Mouse (Mus musculus): Measurements from ENCODE around the gene Hist1h2bf. TPM values are rescaled to one million over a fixed set of nuclear protein-coding genes. Genes with fewer than 3 reads are reported as not detected.
"Not testable (repeated sequence)": the region's sequence is repeated elsewhere in the genome, so short reads cannot be mapped to it uniquely, and the experiment has no call there.

Gene Hist1h2bf
- polyA plus RNA-seq, 1 experiment from 2014 or later: 3.7 TPM

GRCm38 (mm10) chr13:23574546-23575170 lies 662 bp upstream of the Hist1h2bf start:
- not testable (repeated sequence) for H3K36me3 ChIP-seq (ENCODE audit: control insufficient read depth, insufficient read depth); ATAC-seq (ENCODE audit: low read depth); H3K27me3 ChIP-seq (ENCODE audit: control insufficient read depth, insufficient read depth, low read depth, low read length); H3K9me3 ChIP-seq (replicated peaks; ENCODE audit: control insufficient read depth, low read length)
- Histone ChIP-seq H3K9ac (ENCODE audit: low read depth, low read length) (peak overlapping the region; percentile 67), H3K4me2 (ENCODE audit: low read depth, low read length) (peak overlapping the region; percentile 60), H3K27ac (ENCODE audit: low read length) (peak overlapping the region; percentile 98), H3K4me3 (ENCODE audit: low read depth, low read length) (peak overlapping the region; percentile 55), H3K4me1 (ENCODE audit: control insufficient read depth, low read depth, low read length) (peaks cover 17% of the 10 kb centered on the region)
- WGBS (ENCODE audit: insufficient replicate concordance): 0% methylated on average over 5 of the region's 39 CpGs

GRCm38 (mm10) chr13:23573034-23573897 lies 730 bp downstream of the Hist1h2bf start:
- peak overlapping the region; percentile 73 for H3K9ac ChIP-seq (ENCODE audit: low read depth, low read length)
- peak overlapping the region; percentile 79 for H3K4me2 ChIP-seq (ENCODE audit: low read depth, low read length)
- H3K36me3 ChIP-seq (ENCODE audit: control insufficient read depth, insufficient read depth); H3K27me3 ChIP-seq (ENCODE audit: control insufficient read depth, insufficient read depth, low read depth, low read length); H3K9me3 ChIP-seq (replicated peaks; ENCODE audit: control insufficient read depth, low read length); ATAC-seq (ENCODE audit: low read depth): not testable (repeated sequence)
- H3K4me1 ChIP-seq (ENCODE audit: control insufficient read depth, low read depth, low read length): peaks cover 17% of the 10 kb centered on the region
- H3K4me3 ChIP-seq (ENCODE audit: low read depth, low read length): peak overlapping the region; percentile 63
- peak overlapping the region; percentile 98 for H3K27ac ChIP-seq (ENCODE audit: low read length)
- WGBS (ENCODE audit: insufficient replicate concordance): 4% methylated on average over 17 of the region's 20 CpGs

- Histone ChIP-seq H3K4me2 (ENCODE audit: low read depth, low read length) (peak overlapping the region; percentile 79), H3K9ac (ENCODE audit: low read depth, low read length) (peak overlapping the region; percentile 73), H3K9me3 (replicated peaks; ENCODE audit: control insufficient read depth, low read length) (no peaks in the 10 kb centered on the region), H3K36me3 (ENCODE audit: control insufficient read depth, insufficient read depth) (no peaks in the 10 kb centered on the region), H3K27me3 (ENCODE audit: control insufficient read depth, insufficient read depth, low read depth, low read length) (no peaks in the 10 kb centered on the region), H3K4me3 (ENCODE audit: low read depth, low read length) (peak overlapping the region; percentile 63), H3K27ac (ENCODE audit: low read length) (peak overlapping the region; percentile 98), H3K4me1 (ENCODE audit: control insufficient read depth, low read depth, low read length) (peaks cover 16% of the 10 kb centered on the region)
- no peak for ATAC-seq (ENCODE audit: low read depth)
- WGBS (ENCODE audit: insufficient replicate concordance): 20% methylated on average over 2 of the region's 2 CpGs
Measured at GRCm38 (mm10) chr13:23572218-23573033, 1.6 kb downstream of the Hist1h2bf start.

DNA sequence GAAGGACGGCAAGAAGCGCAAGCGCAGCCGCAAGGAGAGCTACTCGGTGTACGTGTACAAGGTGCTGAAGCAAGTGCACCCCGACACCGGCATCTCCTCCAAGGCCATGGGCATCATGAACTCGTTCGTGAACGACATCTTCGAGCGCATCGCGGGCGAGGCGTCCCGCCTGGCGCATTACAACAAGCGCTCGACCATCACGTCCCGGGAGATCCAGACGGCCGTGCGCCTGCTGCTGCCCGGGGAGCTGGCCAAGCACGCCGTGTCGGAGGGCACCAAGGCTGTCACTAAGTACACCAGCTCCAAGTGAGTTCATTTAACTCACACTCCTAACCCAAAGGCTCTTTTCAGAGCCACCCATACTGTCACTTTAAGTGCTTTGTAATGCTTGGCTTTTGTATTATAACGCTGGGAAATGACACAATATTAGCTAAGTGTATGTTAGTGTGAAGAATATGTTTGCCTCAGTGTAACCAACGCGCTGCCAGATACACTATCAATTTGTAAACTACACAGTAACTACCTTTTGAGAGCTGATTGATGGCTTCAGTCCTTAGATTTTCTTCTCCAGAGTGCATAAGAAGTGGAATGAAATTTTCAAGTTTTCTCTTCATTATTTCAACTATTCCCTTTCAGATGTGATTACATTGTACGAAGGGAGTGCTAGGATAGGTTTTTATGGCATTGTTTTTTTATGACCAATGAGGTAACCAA lies 2.3 kb downstream of the Hist1h2bf start:
- not testable (repeated sequence) for H3K36me3 ChIP-seq (ENCODE audit: control insufficient read depth, insufficient read depth); H3K9me3 ChIP-seq (replicated peaks; ENCODE audit: control insufficient read depth, low read length); H3K27me3 ChIP-seq (ENCODE audit: control insufficient read depth, insufficient read depth, low read depth, low read length); H3K4me1 ChIP-seq (ENCODE audit: control insufficient read depth, low read depth, low read length)
- peak overlapping the region; percentile 73 for H3K9ac ChIP-seq (ENCODE audit: low read depth, low read length)
- peak overlapping the region; percentile 79 for H3K4me2 ChIP-seq (ENCODE audit: low read depth, low read length)
- peak; percentile 0; the same call in 1 of the 2 replicates for ATAC-seq (ENCODE audit: low read depth)
- 0% methylated on average over 9 of the region's 34 CpGs for WGBS (ENCODE audit: insufficient replicate concordance)
- H3K27ac ChIP-seq (ENCODE audit: low read length): peak overlapping the region; percentile 98
- peak overlapping the region; percentile 63 for H3K4me3 ChIP-seq (ENCODE audit: low read depth, low read length)

GRCm38 (mm10) chr13:23571022-23571503 lies 2.9 kb downstream of the Hist1h2bf start, which contains the start of the genes Hist1h2ae and Hist1h2bg:
TSS of gene Hist1h2ae (minus strand) at chr13:23571220.
TSS of gene Hist1h2bg (plus strand) at chr13:23571396.
- Histone ChIP-seq H3K9ac (ENCODE audit: low read depth, low read length) (peak within 1 kb of the TSS; percentile 73), H3K27ac (ENCODE audit: low read length) (peak within 1 kb of the TSS; percentile 98), H3K4me3 (ENCODE audit: low read depth, low read length) (peak within 1 kb of the TSS; percentile 63), H3K27me3 (ENCODE audit: control insufficient read depth, insufficient read depth, low read depth, low read length) (no peaks in the 10 kb centered on the region), H3K36me3 (ENCODE audit: control insufficient read depth, insufficient read depth) (no peaks in the 10 kb centered on the region), H3K4me2 (ENCODE audit: low read depth, low read length) (peak within 1 kb of the TSS; percentile 79), H3K4me1 (ENCODE audit: control insufficient read depth, low read depth, low read length) (peaks cover 7% of the 10 kb centered on the region), H3K9me3 (replicated peaks; ENCODE audit: control insufficient read depth, low read length) (no peaks in the 10 kb centered on the region)
- peak; percentile 75 for ATAC-seq (ENCODE audit: low read depth)
- under 1% methylated on average over 18 of the region's 18 CpGs for WGBS (ENCODE audit: insufficient replicate concordance)

GRCm38 (mm10) chr13:23570261-23571021 lies 3.6 kb downstream of the Hist1h2bf start:
- H3K27me3 ChIP-seq (ENCODE audit: control insufficient read depth, insufficient read depth, low read depth, low read length); H3K9me3 ChIP-seq (replicated peaks; ENCODE audit: control insufficient read depth, low read length); H3K36me3 ChIP-seq (ENCODE audit: control insufficient read depth, insufficient read depth); ATAC-seq (ENCODE audit: low read depth): not testable (repeated sequence)
- 2% methylated on average over 18 of the region's 41 CpGs for WGBS (ENCODE audit: insufficient replicate concordance)
- H3K4me2 ChIP-seq (ENCODE audit: low read depth, low read length): peak overlapping the region; percentile 65
- H3K4me1 ChIP-seq (ENCODE audit: control insufficient read depth, low read depth, low read length): peaks cover 10% of the 10 kb centered on the region
- peak overlapping the region; percentile 70 for H3K9ac ChIP-seq (ENCODE audit: low read depth, low read length)
- H3K27ac ChIP-seq (ENCODE audit: low read length): peak overlapping the region; percentile 98
- peak overlapping the region; percentile 63 for H3K4me3 ChIP-seq (ENCODE audit: low read depth, low read length)

GRCm38 (mm10) chr13:23564482-23564881 lies 9.5 kb downstream of the Hist1h2bf start:
- Histone ChIP-seq H3K4me3 (ENCODE audit: low read depth, low read length) (no peak overlapping the region), H3K4me1 (ENCODE audit: control insufficient read depth, low read depth, low read length) (peaks cover 28% of the 10 kb centered on the region), H3K4me2 (ENCODE audit: low read depth, low read length) (no peak overlapping the region), H3K27ac (ENCODE audit: low read length) (no peak overlapping the region), H3K27me3 (ENCODE audit: control insufficient read depth, insufficient read depth, low read depth, low read length) (no peaks in the 10 kb centered on the region), H3K9me3 (replicated peaks; ENCODE audit: control insufficient read depth, low read length) (no peaks in the 10 kb centered on the region), H3K36me3 (ENCODE audit: control insufficient read depth, insufficient read depth) (no peaks in the 10 kb centered on the region), H3K9ac (ENCODE audit: low read depth, low read length) (no peak overlapping the region)
- no peak for ATAC-seq (ENCODE audit: low read depth)
- WGBS (ENCODE audit: insufficient replicate concordance): 81% methylated on average over 2 of the region's 2 CpGs

Data from liver, embryonic 16.5 days (tissue).